Mouse (Mus musculus) erythroid progenitor cell, adult 5-6 weeks (primary cell): ENCODE data around the gene Nat8f1. TPM values are rescaled to one million over a fixed set of nuclear protein-coding genes. Genes with fewer than 3 reads are reported as not detected.
A peak's percentile ranks its signal among the peaks of the same experiment; 100 is the strongest.
"Not testable (repeated sequence)": the region's sequence is repeated elsewhere in the genome, so short reads cannot be mapped to it uniquely, and the experiment has no call there.

ENCODE experiments used
- ATAC-seq: replicated peaks from 2 replicates; pipeline ENCODE4 v1.8.0; 2016; ENCODE audit warnings: moderate number of reproducible peaks, mild to moderate bottlenecking, moderate TSS enrichment, inconsistent platforms; ENCODE audit not compliant: poor library complexity, low FRiP score, severe bottlenecking
- total RNA-seq, 2 experiments: library from RNA; stranded (forward) in 1 of 2; stranded (reverse) in 1 of 2; fragments of 150-400 nt in 1 of 2; fragments of 186-747, 209-891 nt in 1 of 2; gene quantifications; 2 replicates each; pipeline versions ENCODE4 v1.2.3 to v1.2.4; 2015 to 2017; ENCODE audit warnings: low replicate concordance in 2 of 2

The Nat8f1 gene
- total RNA-seq, 2 experiments from 2014 or later = 1.5 to 15.5 TPM

DNA sequence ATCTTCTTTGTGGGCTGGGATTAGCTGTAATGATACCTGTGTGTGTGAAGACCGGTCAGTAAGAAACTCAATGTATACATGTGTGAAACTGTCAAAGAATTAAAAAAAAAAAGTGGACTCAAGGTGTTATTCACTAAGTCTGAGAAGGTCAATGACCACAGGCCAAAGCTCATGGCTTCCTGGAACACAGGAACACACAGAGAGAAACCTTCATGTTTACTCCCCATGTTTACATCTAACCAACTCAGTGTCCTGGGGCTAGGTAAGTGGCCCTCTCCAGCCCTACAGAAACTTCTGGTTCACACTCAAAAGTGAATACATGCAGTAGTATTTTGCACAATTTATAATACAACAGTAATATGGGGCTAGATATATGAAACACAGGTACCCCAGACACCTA lies 5.8 kb downstream of the Nat8f1 start:
- no peak for ATAC-seq

DNA sequence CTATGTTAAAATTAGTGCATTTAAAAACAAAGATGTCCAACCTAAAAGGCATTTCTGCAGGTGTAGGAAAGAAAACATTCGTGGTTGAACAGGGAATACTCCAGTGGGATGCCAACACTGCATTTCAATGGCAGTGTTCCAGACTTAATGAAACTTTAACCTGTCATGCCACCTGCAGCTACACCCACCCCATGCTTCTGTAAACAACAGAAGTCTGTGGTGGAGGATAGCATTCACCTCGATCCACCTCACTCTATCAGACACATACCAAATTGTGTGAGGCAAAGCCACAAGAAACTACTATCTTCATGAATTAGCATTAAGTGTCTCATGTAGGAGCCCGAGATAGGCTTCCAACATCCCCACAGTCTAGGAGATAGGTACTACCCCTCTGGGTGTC lies 7.1 kb downstream of the Nat8f1 start:
- no peak for ATAC-seq

DNA sequence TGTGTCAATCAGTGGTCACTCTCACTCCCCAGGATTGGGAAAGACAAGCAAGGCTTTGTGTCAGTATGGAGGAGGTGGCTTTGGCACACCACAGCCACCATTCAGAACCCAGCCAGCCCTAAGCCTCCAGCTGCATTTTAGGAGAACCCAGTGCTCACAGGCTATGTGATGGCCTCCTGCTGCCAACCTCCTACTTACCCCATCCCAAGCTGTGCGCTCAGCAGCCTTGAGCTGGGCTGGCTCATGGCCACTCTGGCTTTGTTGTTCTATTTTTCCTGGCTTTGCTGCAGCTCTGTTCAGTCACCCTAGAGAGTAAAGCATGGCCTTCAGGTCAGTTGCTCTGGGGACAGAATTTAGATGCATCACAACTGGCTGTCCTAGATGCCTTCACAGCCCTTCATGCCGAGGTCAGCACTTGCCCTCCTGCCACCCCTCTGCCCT lies 8.6 kb downstream of the Nat8f1 start:
- ATAC-seq = not testable (repeated sequence)

DNA sequence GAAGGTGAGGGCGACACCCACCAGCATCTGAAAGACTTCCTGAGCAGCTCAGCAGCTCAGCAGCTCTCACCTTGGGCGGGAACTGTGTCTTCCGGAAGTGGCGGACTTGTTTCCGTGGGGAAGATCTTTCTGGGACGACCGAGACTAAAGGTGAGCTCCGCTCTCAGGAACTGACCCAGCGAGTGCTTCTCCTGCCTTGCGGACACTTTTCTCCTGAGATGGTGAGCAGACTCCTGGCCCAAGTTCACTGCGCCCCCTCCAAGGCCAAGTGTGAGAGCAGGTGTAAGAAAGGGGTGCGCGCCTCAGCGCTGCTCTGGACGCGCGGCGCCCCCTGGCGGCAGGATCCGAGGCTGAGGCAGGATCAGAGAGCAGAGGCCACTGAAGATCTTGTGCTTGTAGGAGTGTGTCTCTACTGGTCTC lies 10.8 kb downstream of the Nat8f1 start, which contains the start of gene Nat8f4:
TSS of gene Nat8f4 (minus strand) at position 243 of the 420 bp plus-strand sequence.
- ATAC-seq = peak; percentile 86

DNA sequence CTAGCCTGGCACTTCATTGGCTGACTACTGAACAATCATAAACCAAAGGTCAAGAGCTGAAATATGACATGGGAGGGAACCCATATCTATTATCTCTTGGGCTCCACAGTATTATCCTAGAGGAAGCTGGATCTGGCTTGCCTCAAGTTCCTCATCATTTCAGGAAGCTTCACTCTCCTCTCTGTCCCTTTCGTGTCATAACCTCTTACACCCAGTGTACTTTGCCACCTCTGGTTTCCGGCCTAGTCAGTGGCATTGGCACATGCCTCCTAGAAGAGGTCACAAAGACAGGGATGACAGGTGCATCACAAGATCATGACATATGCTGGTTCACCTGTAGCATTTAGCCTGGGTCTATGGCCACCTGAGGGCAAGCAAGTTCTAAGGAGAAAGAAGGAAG lies 13.2 kb downstream of the Nat8f1 start:
- no peak for ATAC-seq

DNA sequence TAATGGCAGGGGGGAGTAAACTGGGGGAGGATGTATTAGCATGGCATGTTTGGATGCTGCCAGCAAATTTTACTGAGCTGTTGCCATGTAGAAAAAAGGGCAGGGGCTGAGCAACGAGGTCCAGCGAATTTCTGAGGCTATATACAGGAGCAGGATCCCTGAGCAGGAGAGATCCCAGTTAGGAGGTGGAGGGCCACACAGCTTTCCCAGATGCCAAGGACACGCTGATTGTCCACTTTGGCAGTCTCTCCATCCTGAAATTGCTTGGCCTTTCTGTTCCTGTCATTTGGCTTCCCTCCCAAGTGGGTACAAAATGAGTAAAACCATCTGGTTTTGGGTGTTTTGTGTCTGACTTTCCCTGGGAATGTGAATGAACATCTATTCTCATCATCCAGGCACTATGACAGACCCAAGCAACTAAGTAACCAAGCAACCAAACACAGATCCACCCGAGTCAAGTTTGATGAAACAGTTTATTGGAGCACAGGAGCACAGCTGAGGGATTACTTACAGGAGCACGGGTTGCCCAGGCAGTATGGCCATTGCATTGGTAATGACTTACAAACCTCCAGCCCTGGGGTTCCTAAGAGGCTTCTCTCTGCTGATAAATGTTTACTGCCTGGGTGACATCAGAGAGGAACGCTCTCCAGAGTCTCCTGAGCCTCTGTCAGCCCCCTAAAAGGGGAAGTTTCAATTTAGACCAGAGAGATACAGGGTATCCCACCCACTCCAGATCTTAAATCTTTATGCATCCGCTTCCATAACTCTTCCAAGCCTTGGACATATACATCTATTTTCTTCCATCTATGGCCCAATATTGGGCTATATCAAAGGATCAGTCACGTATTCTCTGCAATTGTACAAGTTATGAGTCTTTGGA lies 16.7 kb downstream of the Nat8f1 start:
- not testable (repeated sequence) for ATAC-seq

DNA sequence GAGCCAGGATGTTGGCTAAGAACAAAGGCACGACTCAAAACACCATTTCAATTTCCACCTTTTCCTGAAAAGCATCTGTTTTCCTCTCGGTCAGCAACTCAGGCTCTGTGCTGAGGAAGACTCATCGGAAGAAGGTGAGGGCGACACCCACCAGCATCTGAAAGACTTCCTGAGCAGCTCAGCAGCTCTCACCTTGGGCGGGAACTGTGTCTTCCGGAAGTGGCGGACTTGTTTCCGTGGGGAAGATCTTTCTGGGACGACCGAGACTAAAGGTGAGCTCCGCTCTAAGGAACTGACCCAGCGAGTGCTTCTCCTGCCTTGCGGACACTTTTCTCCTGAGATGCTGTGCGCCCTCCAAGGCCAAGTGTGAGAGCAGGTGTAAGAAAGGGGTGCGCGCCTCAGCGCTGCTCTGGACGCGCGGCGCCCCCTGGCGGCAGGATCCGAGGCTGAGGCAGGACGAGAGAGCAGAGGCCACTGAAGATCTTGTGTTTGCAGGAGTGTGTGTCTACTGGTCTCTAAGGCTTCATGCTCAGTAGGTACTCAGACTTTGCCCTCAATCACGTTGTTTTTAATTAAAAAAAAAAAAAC lies 20.3 kb downstream of the Nat8f1 start:
- ATAC-seq = peak; percentile 77

DNA sequence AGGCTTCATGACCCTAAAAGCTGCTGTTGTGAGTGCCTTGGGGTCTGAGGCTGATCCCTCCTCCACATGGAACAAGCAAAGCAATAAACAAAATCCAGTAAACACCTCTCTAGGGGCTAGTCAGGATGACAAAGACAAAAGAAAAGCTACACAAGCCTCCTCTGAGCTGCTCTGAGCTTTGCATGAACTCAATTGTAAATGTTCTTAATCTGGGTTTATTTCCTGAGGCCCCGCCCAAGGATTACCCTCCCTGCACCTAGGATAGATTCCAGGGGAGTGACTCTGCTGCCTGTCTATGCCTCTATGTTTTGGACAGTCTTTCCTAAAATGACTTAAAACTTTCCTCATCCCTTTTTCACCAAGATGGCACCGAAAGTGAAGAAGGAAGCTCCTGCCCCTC lies 26.5 kb downstream of the Nat8f1 start:
- no peak for ATAC-seq

DNA sequence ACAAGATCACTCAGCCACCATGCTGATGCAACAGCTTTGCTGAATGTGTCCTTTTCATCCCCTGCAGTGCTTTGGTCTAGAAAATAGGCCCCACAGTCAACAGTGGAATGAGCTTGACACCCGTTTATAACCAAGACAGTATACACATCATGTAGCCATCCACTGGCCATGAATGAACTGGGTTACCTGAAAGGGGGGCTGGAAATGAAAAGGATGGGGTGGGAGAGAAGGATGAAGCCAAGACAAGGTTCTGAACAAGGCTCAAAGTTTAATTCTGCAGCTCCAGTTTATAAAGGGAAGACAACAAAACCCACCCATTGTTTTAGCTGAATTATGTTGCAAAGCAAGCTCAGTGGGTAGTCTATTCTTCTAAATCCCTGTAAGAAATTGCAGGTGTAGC lies 31.2 kb downstream of the Nat8f1 start:
- no peak for ATAC-seq

DNA sequence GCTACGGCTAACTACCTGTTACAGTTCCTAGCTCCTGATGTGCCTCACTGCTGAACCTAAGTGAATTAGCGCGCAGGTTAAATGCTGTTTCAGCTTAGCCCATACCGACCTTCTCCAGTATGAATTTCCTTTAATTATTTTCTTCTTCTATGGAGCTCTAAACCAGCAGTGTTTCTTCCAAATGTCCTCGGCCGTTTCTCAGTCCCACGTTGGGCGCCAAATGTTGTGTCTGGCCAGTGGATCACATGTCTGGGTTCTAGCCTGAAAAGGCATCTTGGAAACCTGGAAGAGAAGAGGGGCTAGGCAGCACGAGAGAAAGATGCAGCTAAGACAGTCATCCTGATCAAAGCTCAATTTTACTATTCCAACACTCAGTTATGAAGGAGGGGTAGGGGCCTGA lies 32.2 kb downstream of the Nat8f1 start:
- not testable (repeated sequence) for ATAC-seq

DNA sequence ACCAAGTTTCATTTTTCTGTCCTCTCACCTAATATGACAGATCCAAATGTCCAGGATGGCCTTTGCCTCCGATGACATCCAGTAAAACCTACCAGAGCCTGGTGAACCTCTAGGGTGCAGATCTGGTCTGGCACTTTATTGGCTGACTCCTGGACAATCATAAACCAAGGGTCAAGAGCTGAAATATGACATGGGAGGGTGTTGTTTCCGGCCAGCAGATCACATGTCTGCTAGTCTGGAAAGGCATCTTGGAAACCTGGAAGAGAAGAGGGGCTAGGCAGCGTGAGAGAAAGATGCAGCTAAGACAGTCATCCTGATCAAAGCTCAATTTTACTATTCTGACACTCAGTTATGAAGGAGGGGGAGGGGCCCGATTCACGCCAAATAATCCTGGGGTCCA lies 46.5 kb downstream of the Nat8f1 start, which contains the start of gene Nat8f2:
TSS of gene Nat8f2 (minus strand) at position 153 of the 400 bp plus-strand sequence.
- not testable (repeated sequence) for ATAC-seq

DNA sequence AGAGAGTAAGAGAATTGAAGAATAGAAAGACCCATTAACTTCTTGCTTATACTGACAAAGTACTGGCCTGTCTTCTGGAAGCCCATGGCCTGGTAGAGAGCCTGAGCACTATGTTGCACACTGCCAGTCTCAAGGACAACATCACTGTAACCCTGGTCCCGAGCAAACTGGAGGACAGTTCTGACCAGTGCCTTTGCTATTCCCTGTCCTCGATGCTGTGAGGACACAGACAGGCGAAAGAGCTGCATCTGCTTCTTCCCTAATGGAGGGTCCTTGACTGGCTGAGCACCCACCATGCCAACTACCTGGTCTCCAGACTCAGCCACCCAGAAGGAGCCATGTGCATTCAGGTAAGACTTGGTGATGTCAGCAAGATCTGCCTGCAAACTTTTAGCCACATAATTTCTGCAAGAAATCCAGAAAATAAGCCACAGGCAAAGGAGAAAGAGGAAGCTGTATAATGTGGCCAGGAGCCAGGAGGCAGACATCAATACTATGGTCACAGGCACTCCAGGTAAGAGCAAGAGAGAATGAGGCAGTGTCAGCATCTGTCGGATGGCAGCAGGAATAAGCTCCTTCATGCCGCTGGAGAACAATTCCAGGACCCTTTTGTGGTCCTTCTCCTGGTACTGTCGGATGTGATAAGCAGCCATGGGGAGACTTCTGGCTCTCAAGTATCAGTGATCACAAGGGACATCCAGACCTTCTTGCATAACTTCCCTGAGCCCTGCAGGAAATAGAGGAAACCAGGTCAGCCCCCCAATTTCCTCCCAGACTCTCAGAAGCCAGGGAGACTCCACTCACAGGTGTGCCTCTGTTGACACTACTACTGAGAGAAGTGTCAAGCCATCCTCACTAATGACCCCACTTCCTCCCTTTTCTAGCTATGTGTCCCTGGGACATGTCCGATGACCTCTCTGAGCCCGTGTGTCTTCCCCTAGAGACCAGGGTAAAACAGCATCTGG lies 47.5 kb downstream of the Nat8f1 start:
- ATAC-seq = no peak

DNA sequence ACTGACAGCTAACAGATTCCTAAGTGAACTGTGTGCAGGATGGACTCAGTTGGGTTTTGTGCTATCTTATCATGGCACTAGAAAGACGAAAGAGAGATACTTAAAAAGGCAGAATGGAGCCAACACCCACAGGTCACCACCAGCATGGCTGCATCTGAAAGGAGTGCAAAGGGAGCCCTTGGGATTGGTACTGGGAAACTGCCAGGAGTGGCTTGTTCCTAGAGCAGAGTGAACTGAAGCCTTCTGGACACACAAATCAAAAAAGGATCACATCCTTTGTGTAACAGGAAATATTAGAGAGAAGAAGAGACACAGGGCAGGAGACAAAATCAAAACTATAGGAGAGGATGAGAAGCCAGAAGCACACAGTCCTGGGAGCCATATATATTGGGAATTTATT lies 48.5 kb downstream of the Nat8f1 start:
- ATAC-seq = not testable (repeated sequence)

DNA sequence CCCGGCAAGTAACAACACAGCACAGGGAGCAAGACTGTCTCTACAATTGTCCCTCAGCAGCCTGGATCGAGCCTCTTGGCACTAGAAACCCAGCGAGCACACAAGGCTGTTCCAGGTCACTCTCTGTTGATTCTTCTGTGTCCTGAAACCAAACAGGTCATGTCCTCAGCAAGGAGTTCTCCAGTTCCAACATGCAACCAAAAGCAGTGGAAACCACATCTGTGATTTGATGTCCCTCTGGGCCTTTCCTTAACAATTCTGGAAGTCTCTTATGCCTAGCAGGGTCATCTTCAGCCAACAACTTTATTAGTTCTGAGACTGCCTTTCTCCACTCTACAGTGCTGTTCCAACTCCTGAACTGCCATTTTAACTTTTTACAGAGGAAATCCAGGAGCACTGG lies 49.3 kb downstream of the Nat8f1 start:
- not testable (repeated sequence) for ATAC-seq

DNA sequence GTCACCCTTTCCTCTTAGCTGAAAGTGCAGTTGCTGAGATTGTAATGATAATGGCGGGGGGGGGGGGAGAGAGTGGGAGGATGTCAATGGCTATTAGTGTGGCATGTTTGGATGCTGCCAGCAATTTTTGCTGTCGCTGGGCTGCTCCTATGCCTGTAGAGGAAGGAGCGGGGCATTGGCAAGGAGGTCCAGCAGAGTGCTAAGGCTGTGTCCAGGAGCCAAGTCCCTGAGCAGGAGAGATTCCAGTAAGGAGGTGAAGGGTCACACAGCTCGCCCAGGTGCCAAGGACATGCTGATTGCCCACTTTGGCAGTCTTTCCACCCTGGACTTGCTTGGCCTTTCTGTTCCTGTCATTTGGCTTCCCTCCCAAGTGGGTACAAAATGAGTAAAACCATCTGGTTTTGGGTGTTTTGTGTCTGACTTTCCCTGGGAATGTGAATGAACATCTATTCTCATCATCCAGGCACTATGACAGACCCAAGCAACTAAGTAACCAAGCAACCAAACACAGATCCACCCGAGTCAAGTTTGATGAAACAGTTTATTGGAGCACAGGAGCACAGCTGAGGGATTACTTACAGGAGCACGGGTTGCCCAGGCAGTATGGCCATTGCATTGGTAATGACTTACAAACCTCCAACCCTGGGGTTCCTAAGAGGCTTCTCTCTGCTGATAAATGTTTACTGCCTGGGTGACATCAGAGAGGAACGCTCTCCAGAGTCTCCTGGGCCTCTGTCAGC lies 50.4 kb downstream of the Nat8f1 start:
- not testable (repeated sequence) for ATAC-seq

DNA sequence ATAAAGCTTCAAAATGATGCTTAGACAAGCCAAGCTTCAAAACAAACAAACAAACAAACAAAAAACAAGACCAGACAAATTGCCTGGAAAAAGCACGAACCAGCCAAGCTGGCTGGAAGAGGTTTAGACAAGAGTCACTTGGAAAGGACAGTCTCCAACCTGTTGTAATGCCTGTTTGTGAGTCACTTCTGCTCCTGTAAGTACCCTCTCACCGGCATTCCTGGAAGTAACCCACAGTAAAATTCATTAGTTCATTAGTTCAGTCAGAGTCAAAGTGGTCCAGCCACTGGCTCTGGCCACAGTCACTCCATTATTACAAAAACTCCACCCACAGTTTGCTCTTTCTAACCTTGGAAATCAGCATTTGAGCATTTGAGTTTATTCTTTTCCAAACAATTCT lies 51.6 kb downstream of the Nat8f1 start:
- ATAC-seq = no peak

DNA sequence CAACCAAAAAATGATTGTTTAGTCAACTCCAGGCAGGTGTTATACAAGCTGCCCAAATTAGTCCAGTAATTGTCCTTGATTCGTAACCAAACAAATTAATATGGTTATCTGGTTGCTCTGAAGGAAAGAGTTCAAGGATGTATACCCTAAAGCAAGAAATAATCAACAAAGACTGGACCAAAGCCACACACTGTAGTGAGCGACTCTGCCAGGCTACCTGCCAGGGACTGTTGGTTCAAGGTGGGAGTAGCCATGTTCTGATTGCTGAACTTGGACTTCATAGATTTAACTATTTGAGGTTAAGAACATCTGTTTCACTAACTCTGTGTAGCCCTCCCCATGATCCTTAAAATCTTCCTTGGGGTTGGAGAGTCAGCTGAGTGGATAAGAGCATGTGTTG lies 52.4 kb downstream of the Nat8f1 start:
- no peak for ATAC-seq

DNA sequence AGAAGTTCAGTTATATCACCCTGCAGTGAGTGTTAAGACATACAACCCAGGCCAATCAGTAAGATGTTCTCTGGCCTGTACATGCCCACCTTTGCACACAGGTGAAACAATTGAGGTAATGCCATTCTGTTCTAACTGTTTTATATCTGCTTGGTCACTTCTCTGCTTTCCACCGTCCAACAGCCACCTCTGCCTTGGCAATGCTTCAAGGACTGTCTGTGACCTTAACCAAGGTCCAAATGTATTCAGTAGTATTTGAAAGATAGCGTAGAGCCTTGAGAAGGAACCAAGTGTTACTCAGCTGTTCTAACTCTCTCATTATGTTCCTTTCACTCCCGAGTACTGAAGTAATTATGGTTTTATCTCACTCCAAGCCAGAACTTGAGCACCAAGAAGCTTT lies 52.9 kb downstream of the Nat8f1 start:
- ATAC-seq = no peak

DNA sequence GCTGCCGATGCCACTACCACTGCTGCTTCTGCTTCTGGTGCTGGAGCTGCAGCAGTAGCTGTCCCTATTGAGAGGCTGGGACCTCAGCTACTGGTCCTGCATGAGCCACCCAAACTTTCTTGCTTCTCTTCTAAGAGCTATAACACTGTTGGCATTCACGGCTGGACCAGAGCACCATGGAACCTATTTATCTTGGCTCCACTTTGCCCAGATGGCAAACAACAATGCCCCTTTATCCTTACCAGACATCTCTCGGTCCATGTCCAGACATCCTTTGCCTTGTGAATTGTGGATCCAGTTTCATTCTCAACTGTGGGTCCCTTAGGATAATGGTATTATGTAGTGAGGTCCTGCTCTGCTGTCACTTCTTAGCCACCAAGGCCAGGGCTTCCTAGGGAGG lies 54.2 kb downstream of the Nat8f1 start:
- no peak for ATAC-seq
